Mouse (Mus musculus) heart, embryonic 10.5 days (tissue): ENCODE results near the gene Flna. TPM values are rescaled to one million over a fixed set of nuclear protein-coding genes. Genes with fewer than 3 reads are reported as not detected.
"Not testable (repeated sequence)": the region's sequence is repeated elsewhere in the genome, so short reads cannot be mapped to it uniquely, and the experiment has no call there.

Experiments
- DNase-seq: peaks from one replicate; pipeline ENCODE4 v3.0.0-alpha.2; 2017; ENCODE audit warnings: low spot score
- H3K27ac ChIP-seq: fragments of 300-500 bp; sonication (generic); 2 replicates; pipeline ENCODE4 v1.5.1; 2016; ENCODE audit warnings: mild to moderate bottlenecking
- H3K27me3 ChIP-seq: fragments of 300-500 bp; sonication (generic); 2 replicates; pipeline ENCODE4 v1.6.1; 2016; ENCODE audit warnings: mild to moderate bottlenecking; ENCODE audit not compliant: poor library complexity, insufficient read depth, severe bottlenecking
- H3K36me3 ChIP-seq: fragments of 300-500 bp; sonication (generic); 2 replicates; pipeline ENCODE4 v1.6.1; 2016; ENCODE audit warnings: mild to moderate bottlenecking, moderate library complexity
- H3K4me1 ChIP-seq: fragments of 300-500 bp; sonication (generic); 2 replicates; pipeline ENCODE4 v1.6.1; 2016; ENCODE audit warnings: mild to moderate bottlenecking
- H3K4me3 ChIP-seq: fragments of 300-500 bp; sonication (generic); 2 replicates; pipeline ENCODE4 v1.5.1; 2016; ENCODE audit warnings: mild to moderate bottlenecking, moderate library complexity
- H3K9me3 ChIP-seq: fragments of 300-500 bp; sonication (generic); 2 replicates; pipeline ENCODE4 v1.6.1; 2016; ENCODE audit warnings: mild to moderate bottlenecking, moderate library complexity
- WGBS: fragments of 180-500 bp; shearing (Covaris S2); methylation state at CpG from one replicate; pipeline ENCODE4 v1.1.7; 2016; 5-methylcytosine and 5-hydroxymethylcytosine counted together
- microRNA-seq: library from miRNA; unstranded; fragments of <30 nt; microRNA quantifications from one replicate; pipeline ENCODE4, GENCODE M21; 2017
- polyA plus RNA-seq: library from polyadenylated mRNA; unstranded; fragments of >200 nt; fragmentation: Nextera tagmentation; extraction: Ambion mirVana; gene quantifications from 2 replicates; pipeline ENCODE4 v1.2.1, GENCODE M21; 2016

Flna gene
- polyA plus RNA-seq, 1 experiment from 2014 or later, result 236 TPM

DNA sequence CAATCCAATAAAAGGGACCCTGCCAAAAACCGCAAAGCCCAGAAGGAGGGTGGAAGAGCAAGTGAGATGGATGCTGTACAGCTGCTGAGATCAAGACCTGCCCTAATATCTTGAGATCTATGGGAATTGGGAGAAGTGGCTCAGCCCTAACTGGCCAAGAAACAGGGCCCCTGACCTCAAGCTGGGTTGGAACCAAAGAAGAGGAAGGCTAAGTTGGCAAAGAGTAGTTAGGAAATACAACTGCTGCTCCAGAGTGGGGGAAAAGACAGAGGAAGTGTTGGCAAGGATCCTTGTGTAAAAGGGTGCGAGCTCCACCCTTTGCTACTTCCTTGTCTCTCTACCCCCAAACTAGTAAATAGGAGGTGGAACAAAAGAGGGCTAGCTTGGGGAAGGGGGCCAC, 6.2 kb downstream of the Flna start:
- no peaks in the 10 kb centered on the region for H3K4me1 ChIP-seq
- peak overlapping the region; percentile 85 for H3K27ac ChIP-seq
- H3K9me3 ChIP-seq, result no peaks in the 10 kb centered on the region
- H3K27me3 ChIP-seq, result no peaks in the 10 kb centered on the region
- no peak for DNase-seq
- peak overlapping the region; percentile 70 for H3K4me3 ChIP-seq
- 90% methylated on average over 2 of the region's 2 CpGs for WGBS
- peaks cover 55% of the 10 kb centered on the region for H3K36me3 ChIP-seq

DNA sequence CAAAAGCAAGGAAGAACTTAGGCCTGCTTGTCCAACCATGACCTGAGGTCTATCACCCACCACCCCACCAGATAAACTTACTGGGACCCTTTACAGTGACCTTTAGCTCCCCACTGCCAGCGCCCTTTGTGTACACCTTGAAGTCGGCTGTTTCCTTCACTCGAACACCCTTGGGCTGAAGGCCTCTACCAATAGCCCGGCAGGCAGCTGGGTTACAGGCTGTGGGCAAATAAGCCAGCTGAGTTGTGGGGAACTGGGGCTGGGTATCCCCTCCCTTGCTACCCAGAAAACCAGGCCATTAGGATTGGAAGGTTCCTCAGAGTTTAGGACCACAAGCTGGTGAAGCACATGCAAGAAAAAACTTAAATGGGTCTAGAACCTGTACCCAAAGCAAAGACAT, 9.3 kb downstream of the Flna start:
- Histone ChIP-seq H3K9me3 (no peaks in the 10 kb centered on the region), H3K27me3 (no peaks in the 10 kb centered on the region), H3K27ac (no peak overlapping the region), H3K4me1 (no peaks in the 10 kb centered on the region), H3K36me3 (peaks cover 83% of the 10 kb centered on the region), H3K4me3 (no peak overlapping the region)
- DNase-seq, result no peak
- WGBS, result 87% methylated on average over 4 of the region's 4 CpGs

DNA sequence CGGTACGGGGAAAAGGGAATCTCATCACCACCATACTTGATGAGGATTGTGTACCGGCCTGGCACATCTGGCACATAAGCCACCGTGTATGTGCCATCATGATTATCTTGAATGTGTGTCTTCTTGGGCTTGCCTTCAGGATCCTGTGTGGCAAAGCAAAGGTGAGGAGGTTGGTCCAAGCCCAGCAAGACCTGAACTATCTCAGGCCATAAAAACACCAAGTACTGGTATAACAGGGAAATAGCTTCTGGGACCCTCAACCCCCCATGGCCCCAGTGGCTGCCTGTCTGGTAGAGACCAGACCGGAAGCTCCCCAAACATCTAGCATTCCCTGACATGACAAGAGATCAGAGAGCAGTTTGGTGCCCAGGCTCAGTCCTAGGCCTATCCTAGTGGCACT, 16.4 kb downstream of the Flna start:
- Histone ChIP-seq H3K27me3 (no peaks in the 10 kb centered on the region), H3K4me3 (no peak overlapping the region), H3K27ac (no peak overlapping the region), H3K9me3 (no peaks in the 10 kb centered on the region), H3K36me3 (peaks cover 97% of the 10 kb centered on the region), H3K4me1 (no peaks in the 10 kb centered on the region)
- DNase-seq, result no peak
- WGBS, result 87% methylated on average over 5 of the region's 5 CpGs

DNA sequence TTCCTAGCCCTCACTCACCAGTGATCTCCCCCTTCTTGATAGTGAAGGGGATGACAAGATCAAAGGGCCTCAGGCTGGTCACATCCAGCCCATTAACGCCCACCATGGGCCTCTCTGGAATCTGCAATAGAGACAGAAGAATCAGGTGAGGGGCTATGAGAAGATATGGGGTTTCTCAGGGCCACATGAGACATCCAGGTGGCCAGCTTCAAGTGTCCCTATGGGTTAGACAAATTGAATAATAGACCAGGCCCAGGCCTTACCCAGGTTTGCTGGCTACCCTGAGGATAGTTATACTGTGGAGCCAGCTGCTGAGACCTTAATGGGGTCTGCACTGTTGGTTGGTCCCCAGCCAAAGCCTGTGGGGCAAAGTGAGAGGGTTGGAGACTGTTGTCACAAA, 19.6 kb downstream of the Flna start:
- WGBS, result 63% methylated on average over 1 of the region's 1 CpGs
- peaks cover 100% of the 10 kb centered on the region for H3K36me3 ChIP-seq
- no peak overlapping the region for H3K27ac ChIP-seq
- no peaks in the 10 kb centered on the region for H3K27me3 ChIP-seq
- H3K9me3 ChIP-seq, result no peaks in the 10 kb centered on the region
- no peak for DNase-seq
- no peaks in the 10 kb centered on the region for H3K4me1 ChIP-seq
- H3K4me3 ChIP-seq, result no peak overlapping the region

DNA sequence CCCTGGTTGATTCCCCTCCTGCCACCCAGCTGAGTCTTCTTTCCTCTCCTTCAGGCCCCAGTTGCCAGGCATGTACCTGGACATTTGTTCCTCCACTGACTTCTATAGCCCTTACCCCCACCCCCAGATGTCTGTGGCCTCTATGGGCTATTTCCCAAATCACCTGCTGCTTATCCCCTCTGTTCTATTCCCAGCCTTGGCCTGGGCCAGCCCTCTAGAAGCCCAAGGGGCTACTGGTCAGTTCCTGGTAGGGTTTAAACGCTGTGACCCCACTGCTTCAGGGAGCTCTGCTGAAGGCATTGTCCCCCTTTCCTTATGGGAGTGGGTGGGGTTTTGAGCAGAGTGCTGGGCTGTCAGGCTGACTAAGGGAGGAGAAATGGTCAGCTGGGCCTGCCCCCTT, 29.5 kb downstream of the Flna start:
- H3K4me3 ChIP-seq, H3K27me3 ChIP-seq, H3K27ac ChIP-seq, H3K4me1 ChIP-seq, DNase-seq, H3K9me3 ChIP-seq: not testable (repeated sequence)
- H3K36me3 ChIP-seq, result peaks cover 30% of the 10 kb centered on the region
- whole genome bisulfite sequencing, result 56% methylated on average over 1 of the region's 1 CpGs

DNA sequence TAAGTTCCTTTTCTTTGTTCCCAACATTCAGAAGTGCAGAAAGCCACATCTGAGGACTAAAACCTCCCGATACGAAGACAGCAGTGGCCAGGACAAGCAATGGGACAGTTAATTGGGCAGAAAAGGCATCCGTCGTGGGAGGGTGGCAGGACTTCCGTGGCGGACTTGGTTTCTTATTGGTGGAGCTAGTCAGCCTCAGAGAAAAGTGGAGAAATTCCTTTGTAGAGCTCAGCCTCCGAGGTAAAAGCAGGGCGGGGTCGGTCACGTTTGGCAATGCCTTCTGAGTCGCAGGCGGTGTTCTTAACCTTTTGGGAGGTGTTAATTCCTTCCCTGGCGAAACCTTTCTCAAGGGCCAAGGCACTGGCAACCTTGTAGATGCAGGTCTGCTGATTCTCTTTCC, 30.2 kb downstream of the Flna start:
- no peaks in the 10 kb centered on the region for H3K9me3 ChIP-seq
- no peak overlapping the region for H3K4me3 ChIP-seq
- H3K36me3 ChIP-seq, result peaks cover 23% of the 10 kb centered on the region
- no peak overlapping the region for H3K27ac ChIP-seq
- no peaks in the 10 kb centered on the region for H3K27me3 ChIP-seq
- H3K4me1 ChIP-seq, result no peaks in the 10 kb centered on the region
- WGBS, result 53% methylated on average over 13 of the region's 13 CpGs
- DNase-seq, result no peak

DNA sequence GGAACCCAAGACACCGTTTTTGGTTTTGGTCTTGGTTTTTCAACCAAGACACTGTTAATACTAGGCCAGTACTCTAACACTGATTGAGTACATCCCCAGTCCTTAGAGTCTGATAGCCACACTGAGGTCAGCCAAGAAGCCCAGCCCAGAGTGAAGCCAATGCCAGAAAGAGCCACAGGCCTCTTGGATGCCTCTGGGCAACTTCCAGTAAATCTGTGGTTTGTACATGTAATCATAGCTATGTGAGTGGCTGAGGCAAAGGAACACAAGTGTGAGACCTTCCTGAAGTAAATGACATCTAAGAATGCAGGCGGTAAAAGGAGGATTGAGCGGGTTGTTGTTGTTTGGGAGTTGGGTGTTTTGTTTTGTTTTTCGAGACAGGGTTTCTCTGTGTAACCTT, 31.1 kb downstream of the Flna start:
- no peaks in the 10 kb centered on the region for H3K9me3 ChIP-seq
- H3K4me3 ChIP-seq, result no peak overlapping the region
- H3K4me1 ChIP-seq, result no peaks in the 10 kb centered on the region
- no peak for DNase-seq
- H3K36me3 ChIP-seq, result peaks cover 14% of the 10 kb centered on the region
- 91% methylated on average over 4 of the region's 4 CpGs for WGBS
- H3K27me3 ChIP-seq, result no peaks in the 10 kb centered on the region
- H3K27ac ChIP-seq, result no peak overlapping the region

DNA sequence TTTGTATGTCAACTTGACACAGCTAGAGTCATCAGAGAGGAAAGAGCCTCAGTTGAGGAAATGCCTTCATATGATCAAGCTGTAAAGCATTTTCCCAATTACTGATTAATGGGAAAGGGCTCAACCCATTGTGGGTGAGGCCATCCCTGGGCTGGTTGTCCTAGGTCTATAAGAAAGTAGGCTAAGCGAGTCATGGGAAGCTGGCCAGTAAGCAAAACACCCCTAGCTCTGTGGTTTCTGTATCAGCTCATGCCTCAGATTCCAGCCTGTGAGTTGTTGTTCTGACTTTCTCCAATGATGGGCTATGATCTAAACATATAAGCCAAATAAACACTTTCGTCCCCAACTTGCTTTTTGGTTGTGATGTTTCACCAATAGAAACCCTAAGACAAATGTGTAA, 46.1 kb downstream of the Flna start:
- no peaks in the 10 kb centered on the region for H3K36me3 ChIP-seq
- WGBS, result 74% methylated on average over 2 of the region's 2 CpGs
- no peaks in the 10 kb centered on the region for H3K27me3 ChIP-seq
- no peak overlapping the region for H3K27ac ChIP-seq
- DNase-seq, result no peak
- H3K9me3 ChIP-seq, result no peaks in the 10 kb centered on the region
- H3K4me1 ChIP-seq, result no peaks in the 10 kb centered on the region
- H3K4me3 ChIP-seq, result no peak overlapping the region

DNA sequence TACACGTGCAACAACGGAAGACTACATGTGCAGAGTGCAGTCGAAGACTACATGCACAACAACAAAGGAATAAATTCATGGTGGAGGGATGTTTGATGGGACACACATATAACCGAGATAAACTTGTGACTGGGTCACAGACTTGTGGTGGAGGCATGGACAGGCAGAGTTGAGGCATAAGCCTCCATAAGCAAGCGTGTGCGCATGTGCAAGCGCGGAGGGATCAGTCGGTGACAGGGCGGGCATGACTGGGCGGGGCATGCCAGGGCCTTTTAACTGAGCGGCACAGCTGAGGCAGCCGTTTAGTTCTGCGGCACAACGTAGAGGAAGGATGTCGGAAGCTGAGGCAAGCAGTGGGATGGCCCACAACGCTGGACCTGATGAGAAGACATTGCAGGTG, 72.7 kb downstream of the Flna start, which contains the start of gene Tktl1:
Tktl1 (plus strand) TSS at position 301 of the 400 bp plus-strand sequence.
- 89% methylated on average over 17 of the region's 17 CpGs for WGBS
- Histone ChIP-seq H3K36me3 (no peaks in the 10 kb centered on the region), H3K27me3 (no peaks in the 10 kb centered on the region), H3K4me1 (no peaks in the 10 kb centered on the region), H3K4me3 (no peak within 1 kb of the TSS), H3K9me3 (no peaks in the 10 kb centered on the region), H3K27ac (no peak within 1 kb of the TSS)
- no peak for DNase-seq

Small RNAs within 50 kb of the gene (microRNA-seq; reads per million reads assigned to microRNA genes)
- 0.76 reads per million for gene Mir7091

Other genes with a start within 250 kb of the Flna start
- 59.3 and 60.8 TPM in 2 replicates for gene Irak1, start 225.9 kb downstream of the Flna start, polyA plus RNA-seq
- not detected in 2 replicates for gene Opn1mw, start 122.4 kb downstream of the Flna start, polyA plus RNA-seq
- 11.3 and 13.1 TPM in 2 replicates for gene Mecp2, start 114.5 kb downstream of the Flna start, polyA plus RNA-seq
- gene Tex28, start 82.0 kb downstream of the Flna start, polyA plus RNA-seq, result not detected in 2 replicates
- gene Tktl1, start 72.6 kb downstream of the Flna start, polyA plus RNA-seq, result 0.05 and 0.10 TPM in 2 replicates
- 17.9 and 22.7 TPM in 2 replicates for gene Emd, start 4.9 kb upstream of the Flna start, polyA plus RNA-seq
- 496 and 543 TPM in 2 replicates for gene Rpl10, start 21.0 kb upstream of the Flna start, polyA plus RNA-seq
- gene Taz, start 32.1 kb upstream of the Flna start, polyA plus RNA-seq, result 66.9 and 73.1 TPM in 2 replicates
- gene Dnase1l1, start 32.5 kb upstream of the Flna start, polyA plus RNA-seq, result 11.1 and 11.2 TPM in 2 replicates
- gene Atp6ap1, start 47.3 kb upstream of the Flna start, polyA plus RNA-seq, result 114 and 125 TPM in 2 replicates
- 171 and 194 TPM in 2 replicates for gene Gdi1, start 55.2 kb upstream of the Flna start, polyA plus RNA-seq
- 57.1 and 65.2 TPM in 2 replicates for gene Fam50a, start 63.2 kb upstream of the Flna start, polyA plus RNA-seq
- gene Plxna3, start 79.2 kb upstream of the Flna start, polyA plus RNA-seq, result 7.0 and 12.7 TPM in 2 replicates
- gene Lage3, start 103.8 kb upstream of the Flna start, polyA plus RNA-seq, result 103 and 105 TPM in 2 replicates
- gene Ubl4a, start 123.4 kb upstream of the Flna start, polyA plus RNA-seq, result 64.2 and 71.0 TPM in 2 replicates
- gene Slc10a3, start 123.5 kb upstream of the Flna start, polyA plus RNA-seq, result 13.1 and 15.7 TPM in 2 replicates
- 24.0 and 25.3 TPM in 2 replicates for gene Fam3a, start 143.5 kb upstream of the Flna start, polyA plus RNA-seq
- 18.6 and 21.7 TPM in 2 replicates for gene Ikbkg, start 143.5 kb upstream of the Flna start, polyA plus RNA-seq
- gene G6pdx, start 179.4 kb upstream of the Flna start, polyA plus RNA-seq, result 26.3 and 34.6 TPM in 2 replicates
- gene Gm6880, start 231.6 kb upstream of the Flna start, polyA plus RNA-seq, result not detected in 2 replicates